ENCODE assay signal across 8 mouse cellular contexts in the genomic region with DNA sequence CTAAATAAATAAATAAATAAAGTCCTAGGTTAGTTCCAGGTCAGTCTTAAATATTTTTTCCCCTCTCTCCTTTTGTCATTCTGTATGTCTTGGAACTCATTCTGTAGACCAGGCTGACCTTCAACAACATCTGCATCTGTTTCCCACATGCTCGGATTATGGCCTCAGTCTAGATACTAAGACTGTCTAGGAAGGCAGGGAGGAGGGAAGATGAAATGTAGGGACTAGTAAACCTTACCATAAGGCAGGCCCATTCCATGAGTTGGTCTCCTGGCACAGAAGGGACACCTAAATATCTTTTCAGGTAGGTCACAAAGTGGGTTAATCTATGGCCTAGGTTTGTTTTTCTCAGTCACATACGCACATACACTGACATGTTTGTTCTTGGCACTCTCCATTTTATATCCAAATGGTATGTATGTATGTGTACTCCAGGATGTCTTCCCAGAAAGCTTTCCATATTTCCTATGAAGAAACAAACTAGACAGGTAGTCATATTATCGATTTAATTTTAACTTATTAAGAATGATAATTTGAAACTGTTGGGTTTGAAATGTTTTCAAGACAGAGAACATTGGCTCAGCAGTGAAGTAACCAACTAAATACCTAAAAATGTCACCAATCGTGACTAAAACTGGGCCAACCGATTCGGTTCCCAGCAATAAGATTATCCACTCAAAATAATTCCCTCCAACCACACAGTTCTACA. TPM values are rescaled to one million over a fixed set of nuclear protein-coding genes. Genes with fewer than 3 reads are reported as not detected.
DNase-seq lines count a peak whose midpoint lies in the region; ATAC-seq and TF ChIP-seq lines count a peak whose summit lies in the region.

No protein-coding gene starts in this region.

- peaks cover 17% of the 10 kb centered on the region for H3K4me1 ChIP-seq in lung, embryonic 15.5 days
- H3K4me1 ChIP-seq in embryonic facial prominence, embryonic 11.5 days (ENCODE audit: control insufficient read depth, insufficient read depth, low read length), result no peaks in the 10 kb centered on the region
- H3K4me1 ChIP-seq in intestine, embryonic 16.5 days (ENCODE audit: control insufficient read depth, insufficient read depth, low read length), result peaks cover 14% of the 10 kb centered on the region
- no peaks in the 10 kb centered on the region for H3K4me1 ChIP-seq in olfactory bulb, adult 2 months (ENCODE audit: control insufficient read depth, insufficient read depth, low read length)

- peak overlapping the region; percentile 76 for H3K4me3 ChIP-seq in lung, embryonic 15.5 days
- H3K4me3 ChIP-seq in embryonic facial prominence, embryonic 11.5 days (ENCODE audit: low read depth, low read length), result peak overlapping the region; percentile 65
- H3K4me3 ChIP-seq in intestine, embryonic 16.5 days (ENCODE audit: low read length), result peak overlapping the region; percentile 67
- H3K4me3 ChIP-seq in olfactory bulb, adult 2 months (ENCODE audit: insufficient read depth, low read depth, low read length), result peak overlapping the region; percentile 98

- peak overlapping the region; percentile 95 for H3K27ac ChIP-seq in lung, embryonic 15.5 days
- H3K27ac ChIP-seq in embryonic facial prominence, embryonic 11.5 days (replicated peaks; ENCODE audit: low read depth, low read length), result peak overlapping the region; percentile 92; the same call in 1 of the 2 replicates
- H3K27ac ChIP-seq in intestine, embryonic 16.5 days (ENCODE audit: low read length), result peak overlapping the region; percentile 96
- peak overlapping the region; percentile 95 for H3K27ac ChIP-seq in olfactory bulb, adult 2 months (ENCODE audit: insufficient read depth, low read depth, low read length)

- TF ChIP-seq POLR2A in olfactory bulb, adult 2 months (IDR thresholded peaks at IDR 0.05; ENCODE audit: insufficient read depth, low read depth, low read length), result no peak

- 47% methylated on average over 6 of the region's 6 CpGs for WGBS in lung, embryonic 15.5 days
- 55% methylated on average over 6 of the region's 6 CpGs for WGBS in embryonic facial prominence, embryonic 11.5 days
- WGBS in intestine, embryonic 16.5 days, result 55% methylated on average over 6 of the region's 6 CpGs
- 41% methylated on average over 6 of the region's 6 CpGs for WGBS in olfactory bulb, adult 2 months

- peaks cover 13% of the 10 kb centered on the region for H3K36me3 ChIP-seq in lung, embryonic 15.5 days
- H3K36me3 ChIP-seq in embryonic facial prominence, embryonic 11.5 days (replicated peaks; ENCODE audit: control insufficient read depth, insufficient read depth, low read depth, low read length), result no peaks in the 10 kb centered on the region; the same call in 1 of the 2 replicates
- peaks cover 2% of the 10 kb centered on the region; the same call in 1 of the 2 replicates for H3K36me3 ChIP-seq in intestine, embryonic 16.5 days (ENCODE audit: control insufficient read depth, insufficient read depth, low read length)

- peak overlapping the region; percentile 90 for H3K9ac ChIP-seq in lung, embryonic 15.5 days
- H3K9ac ChIP-seq in embryonic facial prominence, embryonic 11.5 days (replicated peaks; ENCODE audit: low read length), result peak overlapping the region; percentile 85
- H3K9ac ChIP-seq in intestine, embryonic 16.5 days (ENCODE audit: low read depth, low read length), result peak overlapping the region; percentile 92

- peak overlapping the region; percentile 61 for H3K4me2 ChIP-seq in lung, embryonic 15.5 days
- H3K4me2 ChIP-seq in embryonic facial prominence, embryonic 11.5 days (ENCODE audit: low read depth, low read length), result peak overlapping the region; percentile 44
- peak overlapping the region; percentile 65 for H3K4me2 ChIP-seq in intestine, embryonic 16.5 days (ENCODE audit: low read depth, low read length)

- no peak for TF ChIP-seq CTCF in olfactory bulb, adult 2 months (IDR thresholded peaks at IDR 0.05; ENCODE audit: insufficient read depth, low read depth, low read length)

- H3K27me3 ChIP-seq in lung, embryonic 15.5 days, result no peaks in the 10 kb centered on the region
- H3K27me3 ChIP-seq in embryonic facial prominence, embryonic 11.5 days (ENCODE audit: control insufficient read depth, insufficient read depth, low read length), result no peaks in the 10 kb centered on the region
- no peaks in the 10 kb centered on the region for H3K27me3 ChIP-seq in intestine, embryonic 16.5 days (replicated peaks; ENCODE audit: control insufficient read depth, insufficient read depth, low read length)

- DNase-seq in lung, postnatal 25 days (ENCODE audit: low spot score), result no peak
- no peak for DNase-seq in embryonic facial prominence, embryonic 11.5 days (ENCODE audit: low spot score)
- no peak for DNase-seq in cerebellum, adult 18-20 months

- no peak for ATAC-seq in lung, embryonic 15.5 days (ENCODE audit: borderline replicate concordance, extremely low read depth, low FRiP score, low TSS enrichment)
- ATAC-seq in embryonic facial prominence, embryonic 11.5 days (replicated peaks; ENCODE audit: insufficient number of reproducible peaks, low FRiP score, low TSS enrichment, low read depth), result no peak
- no peak for ATAC-seq in intestine, embryonic 16.5 days
- ATAC-seq in cerebellum, adult (ENCODE audit: insufficient number of reproducible peaks, low FRiP score, low TSS enrichment), result no peak
- ATAC-seq in granulocyte monocyte progenitor cell, adult 5-6 weeks (replicated peaks; ENCODE audit: poor library complexity, severe bottlenecking), result no peak

- no peaks in the 10 kb centered on the region for H3K9me3 ChIP-seq in lung, embryonic 15.5 days
- no peaks in the 10 kb centered on the region for H3K9me3 ChIP-seq in embryonic facial prominence, embryonic 11.5 days (replicated peaks; ENCODE audit: control insufficient read depth, low read length)
- H3K9me3 ChIP-seq in intestine, embryonic 16.5 days (ENCODE audit: control insufficient read depth, low read length), result no peaks in the 10 kb centered on the region

RNA-seq across cellular contexts. Expression of a gene that starts 1.1 kb away (rescaled TPM):
- 14.9 and 15.7 TPM in 2 replicates for polyA plus RNA-seq in lung, embryonic 15.5 days (2015; fragmentation: Nextera tagmentation; extraction: Ambion mirVana)
- polyA plus RNA-seq in embryonic facial prominence, embryonic 11.5 days (2014; fragmentation: Nextera tagmentation; extraction: Ambion mirVana), result 18.0 and 18.3 TPM in 2 replicates
- polyA plus RNA-seq in intestine, embryonic 16.5 days (2015; fragmentation: Nextera tagmentation; extraction: Ambion mirVana), result 11.7 and 12.9 TPM in 2 replicates
- polyA plus RNA-seq in olfactory bulb, adult 2 months (2012; ENCODE audit: insufficient read depth, insufficient read length, low replicate concordance, missing spikeins), result not detected in 2 replicates
- total RNA-seq in granulocyte monocyte progenitor cell, adult 5-6 weeks (2014; fragmentation: Nextera tagmentation), result 11.8 and 15.3 TPM in 2 replicates
- total RNA-seq in granulocyte monocyte progenitor cell, adult 5-6 weeks (2017), result 10.4 and 16.5 TPM in 2 replicates

RNA-seq across cellular contexts. Expression of a gene that starts 27.5 kb away (rescaled TPM):
- polyA plus RNA-seq in lung, embryonic 15.5 days (2015; fragmentation: Nextera tagmentation; extraction: Ambion mirVana), result 3.0 and 7.7 TPM in 2 replicates
- polyA plus RNA-seq in embryonic facial prominence, embryonic 11.5 days (2014; fragmentation: Nextera tagmentation; extraction: Ambion mirVana), result 79.6 and 98.0 TPM in 2 replicates
- polyA plus RNA-seq in intestine, embryonic 16.5 days (2015; fragmentation: Nextera tagmentation; extraction: Ambion mirVana), result 36.3 and 40.2 TPM in 2 replicates
- polyA plus RNA-seq in olfactory bulb, adult 2 months (2012; ENCODE audit: insufficient read depth, insufficient read length, low replicate concordance, missing spikeins), result not detected in 2 replicates
- total RNA-seq in granulocyte monocyte progenitor cell, adult 5-6 weeks (2014; fragmentation: Nextera tagmentation), result not detected in 2 replicates
- total RNA-seq in granulocyte monocyte progenitor cell, adult 5-6 weeks (2017), result not detected in 2 replicates

RNA-seq across cellular contexts. Expression of a gene that starts 32.8 kb away (rescaled TPM):
- polyA plus RNA-seq in lung, embryonic 15.5 days (2015; fragmentation: Nextera tagmentation; extraction: Ambion mirVana), result 51.2 and 52.7 TPM in 2 replicates
- 52.5 and 55.9 TPM in 2 replicates for polyA plus RNA-seq in embryonic facial prominence, embryonic 11.5 days (2014; fragmentation: Nextera tagmentation; extraction: Ambion mirVana)
- polyA plus RNA-seq in intestine, embryonic 16.5 days (2015; fragmentation: Nextera tagmentation; extraction: Ambion mirVana), result 31.0 and 32.0 TPM in 2 replicates
- polyA plus RNA-seq in olfactory bulb, adult 2 months (2012; ENCODE audit: insufficient read depth, insufficient read length, low replicate concordance, missing spikeins), result not detected in 2 replicates
- total RNA-seq in granulocyte monocyte progenitor cell, adult 5-6 weeks (2014; fragmentation: Nextera tagmentation), result 63.9 and 85.0 TPM in 2 replicates
- total RNA-seq in granulocyte monocyte progenitor cell, adult 5-6 weeks (2017), result 30.1 and 47.5 TPM in 2 replicates

RNA-seq across cellular contexts. Expression of a gene that starts 45.0 kb away (rescaled TPM):
- 2.6 and 3.1 TPM in 2 replicates for polyA plus RNA-seq in lung, embryonic 15.5 days (2015; fragmentation: Nextera tagmentation; extraction: Ambion mirVana)
- 0.54 and 0.70 TPM in 2 replicates for polyA plus RNA-seq in embryonic facial prominence, embryonic 11.5 days (2014; fragmentation: Nextera tagmentation; extraction: Ambion mirVana)
- polyA plus RNA-seq in intestine, embryonic 16.5 days (2015; fragmentation: Nextera tagmentation; extraction: Ambion mirVana), result 2.2 and 3.7 TPM in 2 replicates
- not detected in 2 replicates for polyA plus RNA-seq in olfactory bulb, adult 2 months (2012; ENCODE audit: insufficient read depth, insufficient read length, low replicate concordance, missing spikeins)
- 5.6 and 6.1 TPM in 2 replicates for total RNA-seq in granulocyte monocyte progenitor cell, adult 5-6 weeks (2014; fragmentation: Nextera tagmentation)
- total RNA-seq in granulocyte monocyte progenitor cell, adult 5-6 weeks (2017), result 3.0 and 6.0 TPM in 2 replicates
